Mouse (Mus musculus) left cerebral cortex, postnatal 10 days (tissue): Measurements from ENCODE around the gene Arl15. TPM values are rescaled to one million over a fixed set of nuclear protein-coding genes. Genes with fewer than 3 reads are reported as not detected.
"Not testable (repeated sequence)": the region's sequence is repeated elsewhere in the genome, so short reads cannot be mapped to it uniquely, and the experiment has no call there.

Source experiments
- DNase-seq, 2 experiments: peaks; one replicate each; pipeline ENCODE4 v3.0.0; 2021 to 2022; ENCODE audit warnings: low spot score in 2 of 2, mixed read lengths in 1 of 2; ENCODE audit errors: extremely low spot score in 1 of 2
- intact Hi-C: fragments of 180-260 bp; cut with DNase I; formaldehyde crosslinking; loops from one replicate; pipeline ENCODE4 v1.15.1; 2025
- total RNA-seq, 2 experiments: library from RNA; stranded (reverse); gene quantifications; 2 replicates each; pipeline ENCODE4 v1.2.3; 2021

Arl15 gene
- 10 to 100 TPM; 53.8 to 59.3 TPM for total RNA-seq

GRCm38 (mm10) chr13:113794039-113794704 is at the start of gene Arl15:
TSS of gene Arl15 (plus strand) at chr13:113794505.
- intact Hi-C loops, result loop anchor here (2.0 to 5.0 kb wide), 2 partner anchors 71 to 102 kb away; no protein-coding TSS in a partner anchor
- DNase-seq, result peak; percentile 99

GRCm38 (mm10) chr13:113745301-113745700 is 49.0 kb upstream of the Arl15 start:
- intact Hi-C loops, result no loop called here
- no peak for DNase-seq

GRCm38 (mm10) chr13:113750766-113751165 is 43.5 kb upstream of the Arl15 start:
- intact Hi-C loops, result no loop called here
- DNase-seq, result no peak

DNA sequence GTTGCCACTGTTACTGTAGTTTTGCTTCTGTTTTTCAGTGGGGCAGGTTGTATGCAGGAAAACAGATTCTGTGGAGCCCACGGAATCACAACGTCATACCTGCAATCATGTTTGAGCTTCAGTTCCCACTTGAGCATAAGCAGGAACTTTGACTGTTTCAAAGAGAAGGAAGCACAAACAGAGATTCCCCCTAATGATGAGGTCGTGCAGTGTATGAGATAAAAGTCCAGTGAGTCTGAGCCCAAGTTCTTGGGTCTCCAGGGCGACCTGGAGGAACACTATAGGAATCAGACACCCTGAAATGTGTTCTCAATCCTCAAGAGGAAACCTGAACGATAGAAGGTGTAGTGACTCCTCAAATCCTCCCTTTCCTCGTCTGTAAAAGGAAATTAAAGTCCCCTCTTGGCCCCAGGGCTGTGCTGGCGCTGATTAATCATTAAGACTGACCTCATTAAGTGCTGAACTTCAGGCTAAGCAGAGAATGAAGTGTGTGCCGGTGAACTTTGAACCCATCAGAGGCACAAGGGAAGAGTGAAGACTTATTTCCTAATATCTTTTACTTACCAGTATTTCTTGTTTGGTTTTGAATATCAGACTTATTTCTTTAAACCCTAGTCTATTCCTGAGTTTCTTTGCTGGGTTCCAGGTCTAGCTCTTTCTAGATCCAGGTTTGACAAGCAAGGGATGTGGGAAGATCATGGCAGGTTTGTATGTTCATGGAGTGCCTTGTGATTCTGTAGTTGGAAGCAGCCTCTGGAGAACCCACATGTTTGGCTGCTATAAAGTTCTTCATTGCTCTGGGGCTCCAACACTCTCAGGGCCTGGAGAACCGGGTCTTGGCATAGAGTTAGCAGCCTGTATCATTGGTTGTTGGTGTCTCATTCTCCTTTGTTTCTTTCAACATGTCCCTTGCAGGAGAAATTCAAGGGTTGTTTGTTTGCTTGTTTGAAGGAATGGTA is 39.3 kb upstream of the Arl15 start:
- no peak for DNase-seq
- intact Hi-C loops, result no loop called here

DNA sequence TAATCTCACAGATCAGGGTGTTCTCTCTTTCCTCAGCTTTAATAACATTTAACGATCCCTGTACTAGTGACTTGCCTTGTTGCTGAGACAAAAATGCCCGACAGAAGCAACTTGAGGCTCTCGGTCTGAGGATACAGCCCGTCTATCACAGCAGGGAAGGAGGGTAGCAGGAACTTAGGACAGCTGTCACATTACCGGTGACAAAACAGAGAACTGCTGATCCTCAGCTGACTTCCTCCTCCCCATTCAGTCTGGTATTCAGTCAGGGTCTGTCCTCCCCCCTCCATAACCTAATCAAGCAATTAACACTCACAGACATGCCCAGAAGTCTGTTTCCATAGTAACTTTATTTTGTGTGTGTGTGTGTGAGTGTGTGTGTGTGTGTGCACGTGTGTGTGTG is 38.5 kb upstream of the Arl15 start:
- intact Hi-C loops, result no loop called here
- no peak for DNase-seq

DNA sequence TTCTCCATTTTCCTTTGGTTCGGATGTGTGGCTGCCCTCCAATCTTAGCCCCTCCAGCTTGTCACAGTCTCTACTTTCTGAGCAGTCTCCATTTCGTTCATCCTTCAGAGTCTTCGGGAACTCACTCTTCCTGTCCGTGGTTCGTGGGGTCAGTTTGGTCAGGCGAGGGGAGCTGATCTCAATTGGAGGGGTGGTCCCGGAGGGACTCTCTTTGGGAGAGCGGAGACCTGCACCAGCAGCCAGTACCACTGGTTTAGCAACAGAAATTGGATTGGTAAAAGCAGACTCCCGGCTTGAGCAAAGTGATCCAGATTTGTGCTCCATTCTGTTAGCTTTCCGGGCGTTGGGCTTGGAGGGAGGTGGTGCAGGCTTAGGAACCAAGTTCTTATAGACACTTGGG is 32.6 kb upstream of the Arl15 start:
- intact Hi-C loops, result no loop called here
- no peak for DNase-seq

DNA sequence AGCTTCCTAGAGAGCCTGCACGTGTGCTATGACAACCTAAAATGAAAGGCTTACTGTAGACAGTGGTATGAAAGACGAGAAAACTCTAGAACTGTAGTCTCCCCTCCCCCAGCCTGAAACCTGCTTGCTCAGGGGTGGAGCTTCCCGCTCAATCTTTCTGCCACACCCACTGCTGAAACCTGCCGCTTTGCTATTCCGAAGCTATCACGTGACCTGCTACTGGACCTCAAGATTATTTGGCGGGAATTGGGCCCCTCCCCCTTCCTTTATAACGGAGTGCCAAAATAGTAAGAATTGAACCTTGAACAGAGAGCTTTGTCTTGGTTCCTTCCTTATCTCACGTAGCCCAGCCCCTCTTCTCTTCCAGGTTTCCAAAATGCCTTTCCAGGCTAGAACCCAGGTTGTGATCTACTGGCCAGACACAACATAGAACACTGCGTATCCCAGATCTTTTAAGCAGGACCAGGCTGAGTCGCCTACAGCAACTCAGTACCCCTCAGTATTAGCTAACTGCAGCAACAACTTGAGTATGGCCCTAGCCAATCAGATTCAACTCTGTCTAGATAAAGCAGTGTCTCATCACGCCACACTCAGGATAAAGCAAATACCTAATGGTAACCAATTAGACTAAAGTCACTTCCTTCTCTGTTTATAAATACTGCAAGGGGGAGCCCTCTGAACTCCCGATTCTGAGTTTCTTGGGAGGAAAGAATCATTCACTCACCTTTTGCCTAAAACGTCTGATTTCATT is 31.4 kb upstream of the Arl15 start:
- no peak for DNase-seq
- intact Hi-C loops, result no loop called here

GRCm38 (mm10) chr13:113765411-113765810 is 28.9 kb upstream of the Arl15 start:
- intact Hi-C loops, result no loop called here
- DNase-seq, result no peak

DNA sequence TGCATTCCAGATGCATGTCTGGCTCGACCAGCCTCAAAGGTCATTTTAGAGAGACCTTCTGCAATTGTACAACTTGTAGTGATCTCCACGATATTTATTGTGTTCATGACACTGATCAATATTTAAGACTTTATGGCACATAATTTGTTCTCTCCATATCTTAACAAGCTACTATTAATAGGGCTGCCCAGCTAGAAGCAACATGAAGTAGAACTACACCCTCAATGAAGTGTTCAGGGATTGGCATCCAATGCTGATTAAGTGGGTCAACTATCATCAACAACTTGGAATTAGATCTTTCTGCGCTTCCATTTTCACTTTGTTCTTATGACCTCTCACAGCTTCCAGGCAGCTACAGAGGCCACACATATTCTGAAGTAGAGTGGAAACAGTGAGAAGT is 24.5 kb upstream of the Arl15 start:
- no peak for DNase-seq
- intact Hi-C loops, result no loop called here

DNA sequence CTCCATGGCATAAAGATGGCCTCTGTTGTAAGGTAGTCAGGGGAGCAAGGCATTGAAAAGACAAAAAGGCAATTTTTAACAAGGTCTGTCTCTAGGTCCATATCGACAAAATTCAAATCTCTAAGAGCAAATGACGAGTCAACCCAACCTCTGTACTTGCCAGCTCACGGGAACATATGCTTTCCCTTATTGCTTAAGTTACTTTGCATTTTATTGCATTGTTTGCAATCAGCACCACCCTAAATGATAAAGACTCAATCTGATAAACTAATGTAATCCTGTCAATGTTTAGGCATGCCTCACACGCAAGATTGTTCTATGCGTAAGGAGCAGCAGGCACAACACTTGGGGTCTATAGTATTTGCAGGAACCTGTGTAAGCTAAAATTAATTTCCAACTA is 24.0 kb upstream of the Arl15 start:
- no peak for DNase-seq
- intact Hi-C loops, result no loop called here

- intact Hi-C loops, result no loop called here
- DNase-seq, result no peak
Measured at GRCm38 (mm10) chr13:113771340-113771739, 23.0 kb upstream of the Arl15 start.

- intact Hi-C loops, result no loop called here
- no peak for DNase-seq
Measured at GRCm38 (mm10) chr13:113774799-113775198, 19.5 kb upstream of the Arl15 start.

- intact Hi-C loops, result no loop called here
- DNase-seq, result no peak
Measured at GRCm38 (mm10) chr13:113775244-113776140, 18.8 kb upstream of the Arl15 start.

GRCm38 (mm10) chr13:113785803-113786202 is 8.5 kb upstream of the Arl15 start:
- intact Hi-C loops, result no loop called here
- no peak for DNase-seq

GRCm38 (mm10) chr13:113787136-113787535 is 7.2 kb upstream of the Arl15 start:
- intact Hi-C loops, result no loop called here
- DNase-seq, result no peak

- intact Hi-C loops, result loop anchor here (5.0 kb wide), 1 partner anchor 98 kb away; no protein-coding TSS in a partner anchor
- DNase-seq, result not testable (repeated sequence)
Measured at GRCm38 (mm10) chr13:113790016-113790415, 4.3 kb upstream of the Arl15 start.

- intact Hi-C loops, result loop anchor here (2.0 to 5.0 kb wide), 2 partner anchors 71 to 101 kb away; no protein-coding TSS in a partner anchor
Measured at GRCm38 (mm10) chr13:113793637-113794036, 668 bp upstream of the Arl15 start.

More at GRCm38 (mm10) chr13:113793637-113794036, 668 bp upstream of the Arl15 start:
- no peak for DNase-seq
